Mouse (Mus musculus) CH12F3 (cell line): ENCODE data around the gene Galnt2.

Experiments used
- in situ Hi-C: fragments of 300-500 bp; cut with MboI; formaldehyde crosslinking; loops from 2 replicates; pipeline ENCODE4 v1.14.3; 2020; ENCODE audit warnings: low sequenced_read_pairs

The Galnt2 gene

DNA sequence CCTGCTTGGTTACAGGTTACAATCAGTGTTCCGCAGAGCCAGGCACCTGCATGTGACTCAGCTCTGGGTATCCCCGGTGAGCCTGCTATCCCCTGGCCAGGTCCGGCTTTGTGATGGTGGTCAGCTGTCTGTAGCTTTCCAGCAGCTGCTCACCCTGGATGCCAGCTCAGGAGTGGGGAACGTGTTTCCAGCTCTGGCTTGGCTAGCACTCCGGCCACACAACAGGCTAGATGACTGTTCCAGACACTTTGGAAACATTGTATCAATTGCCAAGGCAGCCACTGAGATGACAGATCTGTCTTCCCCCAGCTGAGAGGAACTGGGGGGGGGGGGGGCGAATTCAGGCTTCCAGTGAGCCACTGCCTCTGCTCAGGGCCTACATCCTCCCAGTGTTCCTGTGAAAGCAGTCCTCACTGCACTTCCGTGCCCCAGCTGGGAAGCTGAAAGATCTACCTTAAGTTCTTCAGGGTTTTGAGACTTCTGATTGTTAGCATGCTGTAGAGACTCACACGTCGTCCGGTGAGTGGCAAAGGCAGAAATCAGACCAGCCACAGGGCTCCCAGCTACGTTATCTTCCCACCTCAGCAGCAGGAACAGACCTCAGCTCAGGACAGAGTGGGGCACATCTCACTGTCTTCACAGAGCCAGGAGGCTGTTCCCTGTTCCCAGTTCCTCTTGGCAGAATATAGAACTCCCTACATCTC, 87.6 kb downstream of the Galnt2 start:
- in situ Hi-C loops: no loop called here

DNA sequence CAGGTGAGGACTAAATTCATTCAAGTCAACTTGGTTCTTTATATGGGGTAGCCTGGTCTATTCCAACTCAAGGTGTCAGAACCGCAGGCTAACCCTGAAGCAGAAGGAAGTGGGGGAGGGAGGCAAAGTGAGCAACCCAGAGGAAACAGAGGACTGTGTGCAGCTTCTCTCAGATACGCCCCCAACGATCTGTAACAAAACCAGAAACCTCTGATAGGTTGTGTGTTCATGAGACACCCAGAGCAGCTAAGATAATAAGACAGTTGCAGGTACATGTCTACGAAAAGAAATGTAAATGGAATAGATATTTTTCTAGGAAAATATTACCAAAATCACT, 88.1 kb downstream of the Galnt2 start:
- in situ Hi-C loops: no loop called here

- in situ Hi-C loops: no loop called here
Measured at GRCm38 (mm10) chr8:124321227-124321840, 90.1 kb downstream of the Galnt2 start.

DNA sequence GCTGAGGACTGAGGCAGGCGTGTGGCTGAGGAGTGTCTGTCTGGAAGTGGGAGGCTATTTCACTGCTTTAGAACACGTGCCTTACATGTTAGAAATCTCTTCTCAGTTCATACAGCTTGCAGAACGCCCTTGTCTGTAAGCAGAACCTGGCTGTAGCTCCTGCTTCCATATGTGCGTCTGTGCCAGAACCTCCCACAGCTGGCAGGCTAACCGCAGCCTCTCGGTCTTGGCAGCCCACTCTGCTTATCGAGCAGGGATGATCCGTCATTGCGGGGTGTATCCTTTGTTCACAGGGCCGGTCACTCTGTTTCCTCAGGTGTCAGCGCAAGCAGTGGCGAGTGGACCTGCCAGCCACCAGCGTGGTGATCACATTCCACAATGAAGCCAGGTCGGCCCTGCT, 92.2 kb downstream of the Galnt2 start:
- in situ Hi-C loops: no loop called here

DNA sequence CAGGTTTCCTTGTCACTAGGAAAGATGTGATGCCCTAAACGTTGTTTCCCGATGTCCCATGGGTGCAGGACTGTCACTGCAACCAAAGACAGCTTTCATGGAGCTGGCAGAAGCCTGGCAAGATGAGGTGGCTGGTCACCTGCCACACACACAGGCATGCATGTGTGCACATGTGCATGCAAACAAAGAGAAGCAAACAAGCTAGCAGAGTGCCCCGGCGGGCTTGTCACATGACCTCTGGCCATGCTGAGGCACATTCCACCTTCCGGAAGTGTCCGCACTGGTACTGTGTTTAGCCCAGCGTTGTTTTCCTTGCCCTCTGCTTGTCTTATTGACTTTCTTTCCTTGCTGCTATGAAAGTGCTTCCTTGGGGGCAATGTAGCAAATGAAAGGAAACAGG, 97.1 kb downstream of the Galnt2 start:
- in situ Hi-C loops: no loop called here

- in situ Hi-C loops: no loop called here
Measured at GRCm38 (mm10) chr8:124329690-124330089, 98.5 kb downstream of the Galnt2 start.

GRCm38 (mm10) chr8:124330433-124330832, 99.2 kb downstream of the Galnt2 start:
- in situ Hi-C loops: no loop called here

- in situ Hi-C loops: no loop called here
Measured at GRCm38 (mm10) chr8:124331094-124331493, 99.9 kb downstream of the Galnt2 start.

DNA sequence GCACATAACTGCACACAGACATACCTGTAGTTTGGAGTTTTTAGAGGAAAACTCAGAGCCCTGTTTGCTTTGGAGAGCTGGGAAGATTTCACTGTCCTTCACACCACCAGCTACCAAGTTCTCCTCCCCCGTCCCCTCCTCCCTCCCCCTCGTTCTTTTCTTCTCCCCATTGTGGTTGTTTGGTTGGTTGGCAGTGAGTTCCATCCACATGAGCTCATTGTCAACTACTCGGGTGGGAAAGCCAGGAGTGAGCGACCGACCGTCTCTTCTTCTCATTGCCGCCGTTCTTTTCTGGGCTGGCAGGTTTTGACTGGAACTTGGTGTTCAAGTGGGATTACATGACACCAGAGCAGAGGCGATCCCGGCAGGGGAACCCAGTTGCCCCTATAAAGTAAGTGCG, 100.5 kb downstream of the Galnt2 start:
- in situ Hi-C loops: no loop called here

GRCm38 (mm10) chr8:124336302-124336701, 105.1 kb downstream of the Galnt2 start:
- in situ Hi-C loops: no loop called here

GRCm38 (mm10) chr8:124339742-124340141, 108.6 kb downstream of the Galnt2 start:
- in situ Hi-C loops: no loop called here

DNA sequence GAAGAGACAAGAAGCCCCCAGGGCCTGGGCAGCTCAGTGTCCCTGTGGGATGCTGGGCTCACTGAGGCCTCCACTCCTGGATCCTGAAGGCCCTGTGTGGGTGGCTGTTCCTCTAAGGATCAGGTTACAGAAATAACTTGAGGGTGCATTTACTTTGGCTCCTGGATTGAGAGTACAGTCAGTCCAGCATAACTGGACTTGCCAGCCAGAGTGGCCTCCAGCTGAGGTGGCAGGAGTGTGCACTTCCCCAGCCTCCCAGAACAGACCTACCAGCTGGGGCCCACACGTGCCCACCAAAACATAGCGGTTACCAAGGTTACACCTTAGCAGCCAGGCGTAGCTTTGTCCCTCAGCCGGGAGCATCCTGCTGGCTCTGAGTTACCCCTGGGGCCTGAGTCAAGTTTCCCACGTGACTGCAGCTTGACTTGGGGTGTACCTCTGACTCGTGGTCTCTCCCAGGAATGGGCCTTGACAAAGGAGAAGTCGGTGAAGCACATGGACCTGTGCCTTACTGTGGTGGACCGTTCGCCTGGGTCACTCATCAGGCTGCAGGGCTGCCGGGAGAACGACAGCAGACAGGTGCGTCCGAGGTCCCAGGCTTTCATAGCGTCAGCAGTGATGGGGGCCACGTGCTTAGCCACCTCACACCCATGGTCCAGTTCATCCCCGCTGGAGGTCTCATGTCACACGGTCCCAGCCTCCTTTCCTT, 109.3 kb downstream of the Galnt2 start:
- in situ Hi-C loops: no loop called here

- in situ Hi-C loops: no loop called here
Measured at GRCm38 (mm10) chr8:124343151-124343550, 112.0 kb downstream of the Galnt2 start.

DNA sequence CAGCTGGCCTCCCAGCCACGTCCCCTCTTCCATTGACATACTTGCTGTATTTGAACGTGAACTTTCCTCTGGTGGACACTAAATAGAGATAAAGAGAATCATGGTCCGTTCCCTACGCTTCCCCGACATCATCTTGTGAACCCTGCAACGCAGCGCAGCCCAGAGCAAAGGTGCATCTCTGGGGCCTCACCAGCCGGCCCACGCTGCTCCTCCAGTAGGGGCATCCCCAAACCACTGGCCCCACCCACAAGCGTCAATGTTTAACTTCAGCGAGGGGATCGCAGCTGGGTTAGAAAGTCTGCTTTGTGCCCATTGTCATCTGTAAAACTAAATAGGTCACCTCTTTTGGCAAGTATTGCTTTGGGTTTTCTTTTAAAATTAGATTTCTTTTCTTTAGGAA, 112.8 kb downstream of the Galnt2 start:
- in situ Hi-C loops: no loop called here

GRCm38 (mm10) chr8:124345098-124345497, 113.9 kb downstream of the Galnt2 start:
- in situ Hi-C loops: no loop called here

GRCm38 (mm10) chr8:124346852-124347523, 115.8 kb downstream of the Galnt2 start:
- in situ Hi-C loops: no loop called here

DNA sequence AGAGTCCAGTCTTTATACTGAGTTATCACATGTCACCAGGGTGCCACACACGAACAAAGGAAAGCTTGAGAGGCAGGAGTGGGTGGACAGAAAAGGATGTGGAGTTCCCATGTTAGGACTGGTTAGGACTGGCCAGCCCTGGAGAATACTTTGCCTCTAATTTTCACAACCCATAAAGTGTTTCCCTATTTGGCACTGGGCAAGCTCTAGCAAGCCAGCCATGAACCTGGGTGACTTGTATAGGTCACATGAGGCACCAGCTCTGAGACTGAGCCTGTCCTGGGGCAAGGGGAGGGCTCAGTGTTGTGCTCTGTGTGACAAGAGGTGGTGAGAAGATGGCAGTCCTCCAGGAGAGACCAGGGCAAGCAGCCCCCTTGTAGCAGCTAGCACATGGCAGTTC, 116.9 kb downstream of the Galnt2 start:
- in situ Hi-C loops: no loop called here

DNA sequence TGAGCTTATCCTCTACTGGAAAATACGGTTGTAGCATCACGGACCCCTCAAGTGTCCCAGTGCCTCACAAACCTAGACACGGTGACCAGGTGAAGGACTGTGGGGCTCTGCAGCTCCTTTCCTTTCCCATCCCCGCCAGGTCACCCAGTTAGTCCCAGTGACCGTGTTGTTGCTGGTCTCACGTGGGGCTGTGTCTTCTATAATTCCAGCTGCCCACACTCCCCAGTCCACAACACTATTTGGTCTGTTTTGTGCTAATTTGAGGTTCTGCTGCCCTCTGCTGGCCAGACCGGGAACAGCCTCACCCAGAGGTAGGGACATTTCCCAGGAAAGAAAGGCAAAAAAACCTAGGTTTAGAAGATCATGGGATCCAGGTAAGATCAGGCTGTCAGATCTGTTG, 118.5 kb downstream of the Galnt2 start:
- in situ Hi-C loops: loop anchor here (10.0 kb wide), 1 partner anchor 295 kb away; no protein-coding TSS in a partner anchor

DNA sequence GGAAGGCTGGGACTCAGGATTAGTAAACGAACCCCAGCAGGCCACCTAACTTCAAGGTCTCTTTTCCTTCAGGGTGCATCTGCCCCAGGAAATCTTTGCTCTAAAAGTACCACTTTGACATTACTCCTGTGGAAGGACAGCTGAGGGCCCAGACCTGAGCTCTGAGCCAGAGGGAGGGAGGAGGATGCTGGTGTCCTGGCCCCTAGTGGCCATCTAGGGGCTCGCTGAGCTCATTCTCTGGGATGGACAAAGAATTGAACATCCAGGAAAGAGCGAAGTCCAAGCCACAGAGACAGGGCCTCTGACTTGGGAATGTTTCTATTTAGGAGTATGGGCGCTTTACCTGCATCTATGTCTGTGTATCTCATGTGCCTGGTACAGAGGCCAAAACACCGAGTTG, 120.4 kb downstream of the Galnt2 start:
- in situ Hi-C loops: loop anchor here (10.0 kb wide), 1 partner anchor 297 kb away; no protein-coding TSS in a partner anchor

DNA sequence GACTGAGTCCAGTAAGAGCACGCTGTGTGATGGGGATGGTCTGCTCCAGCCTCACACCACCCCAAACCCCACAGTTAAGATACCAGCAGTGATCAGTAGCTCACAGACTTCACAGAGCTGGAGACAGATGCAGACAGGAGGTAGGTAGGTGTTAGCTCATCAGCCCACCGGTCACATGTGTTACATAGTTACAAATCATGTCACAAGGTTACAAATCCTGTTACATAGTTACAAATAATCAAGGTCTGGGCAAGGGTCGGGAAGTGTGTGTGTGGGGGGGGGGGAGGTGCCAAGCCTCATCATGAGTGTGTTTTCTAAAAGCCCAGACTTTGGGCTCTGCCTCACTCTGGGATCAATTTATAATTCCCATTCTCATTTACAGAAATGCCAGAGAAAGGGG, 129.7 kb downstream of the Galnt2 start:
- in situ Hi-C loops: no loop called here

GRCm38 (mm10) chr8:124361773-124362427, 130.7 kb downstream of the Galnt2 start:
- in situ Hi-C loops: no loop called here
